Mouse (Mus musculus): ENCODE measurements around the gene Masp2.

Masp2 gene

GRCm38 (mm10) chr4:148600316-148600715, 2.0 kb upstream of the Masp2 start:
- DNase-seq (ENCODE audit: low read depth, low spot score) = no peak

DNA sequence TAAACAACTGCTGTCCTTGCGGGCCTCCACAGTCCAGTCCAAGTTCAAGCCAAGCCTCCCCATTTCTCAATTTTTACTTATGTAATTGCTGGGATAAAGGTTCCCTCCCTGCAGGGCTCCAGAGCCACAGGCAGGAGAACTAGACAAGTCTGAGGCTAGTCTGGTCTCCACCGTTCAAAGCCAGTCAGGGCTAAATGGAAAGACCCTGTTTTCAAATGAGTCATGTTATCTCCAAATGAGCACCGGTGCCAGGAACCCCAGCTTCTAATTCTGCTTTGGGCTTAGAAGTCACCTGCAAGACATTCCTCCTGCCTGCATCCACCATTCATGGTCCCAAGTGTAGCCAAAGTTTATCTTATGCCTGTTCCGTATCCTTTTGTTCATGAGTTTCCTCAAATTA, 483 bp upstream of the Masp2 start:
- DNase-seq (ENCODE audit: low read depth, low spot score) = no peak

GRCm38 (mm10) chr4:148603376-148604139, 1.2 kb downstream of the Masp2 start:
- no peak for DNase-seq (ENCODE audit: low read depth, low spot score)

DNA sequence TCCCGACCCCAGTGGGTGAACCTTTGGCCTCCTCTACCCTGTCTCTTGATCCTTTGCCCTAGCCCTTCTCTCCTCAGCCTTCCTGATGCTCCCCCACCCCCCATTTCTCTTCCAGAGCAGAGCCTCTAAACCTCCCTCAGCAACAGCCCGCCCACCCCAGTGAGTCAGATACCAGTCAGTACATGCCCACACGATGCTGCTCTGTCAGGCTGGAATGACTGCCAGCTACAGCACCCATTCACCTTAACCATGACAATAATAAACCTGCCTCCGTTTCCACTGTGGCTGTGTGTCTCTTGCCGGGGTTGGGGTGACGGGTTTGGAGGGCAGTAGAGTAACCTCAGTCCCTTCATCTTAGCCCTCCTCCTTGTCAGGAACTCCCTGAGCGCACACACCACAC, 1.8 kb downstream of the Masp2 start:
- DNase-seq (ENCODE audit: low read depth, low spot score) = peak; percentile 80

DNA sequence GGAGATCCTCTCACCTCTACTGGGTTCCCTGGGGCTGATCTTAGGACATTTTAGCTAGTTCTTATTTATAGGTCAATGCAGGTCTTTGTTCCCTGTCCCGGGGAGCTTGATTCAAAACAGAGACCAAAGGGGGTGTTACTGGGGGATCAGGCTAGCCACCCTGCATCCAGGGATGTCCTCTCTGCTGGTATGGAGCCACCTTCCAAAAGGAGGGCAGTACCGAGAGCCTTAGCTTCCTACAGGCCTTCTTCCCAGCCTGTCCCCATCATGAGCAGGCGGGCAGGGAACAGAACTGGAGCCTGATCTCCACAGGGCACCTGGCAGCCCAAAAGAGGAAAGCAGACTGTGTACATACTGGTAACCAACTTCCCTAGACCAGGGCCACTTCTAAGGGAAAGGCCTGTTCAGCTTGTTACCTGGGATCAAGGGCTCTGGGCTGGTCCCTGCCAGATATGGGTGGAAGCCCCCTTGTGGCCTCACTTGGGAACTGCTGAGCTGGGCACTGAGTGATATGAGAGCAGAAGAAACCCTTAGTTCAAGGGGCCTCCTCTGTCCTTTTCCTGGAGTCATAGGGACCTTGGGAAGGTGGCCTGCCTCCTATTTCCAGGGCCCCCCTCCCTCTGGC, 2.3 kb downstream of the Masp2 start:
- DNase-seq (ENCODE audit: low read depth, low spot score) = no peak

DNA sequence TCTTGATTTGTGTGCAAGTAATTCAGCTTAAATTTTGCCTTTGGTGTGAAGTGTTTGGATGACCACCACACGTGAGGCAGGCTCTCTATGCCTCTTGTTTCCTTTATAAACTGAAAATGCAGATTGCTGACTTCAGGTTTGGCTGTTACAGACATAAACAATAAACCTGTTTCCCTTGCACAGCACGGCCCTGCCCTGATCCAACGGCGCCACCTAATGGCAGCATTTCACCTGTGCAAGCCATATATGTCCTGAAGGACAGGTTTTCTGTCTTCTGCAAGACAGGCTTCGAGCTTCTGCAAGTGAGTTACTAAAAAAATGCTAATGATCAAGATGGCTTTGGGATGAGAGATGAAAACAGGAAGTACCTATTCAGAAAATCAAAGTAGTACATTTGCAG, 5.4 kb downstream of the Masp2 start:
- peak; percentile 46 for DNase-seq (ENCODE audit: low read depth, low spot score)

- DNase-seq (ENCODE audit: low read depth, low spot score) = no peak
These were observed 7.5 kb downstream of the Masp2 start for GRCm38 (mm10) chr4:148609805-148610204.

GRCm38 (mm10) chr4:148610631-148611364, 8.4 kb downstream of the Masp2 start:
- DNase-seq (ENCODE audit: low read depth, low spot score) = no peak

GRCm38 (mm10) chr4:148612557-148612956, 10.2 kb downstream of the Masp2 start:
- no peak for DNase-seq (ENCODE audit: low read depth, low spot score)

GRCm38 (mm10) chr4:148613738-148614137, 11.4 kb downstream of the Masp2 start:
- DNase-seq (ENCODE audit: low read depth, low spot score) = no peak

DNA sequence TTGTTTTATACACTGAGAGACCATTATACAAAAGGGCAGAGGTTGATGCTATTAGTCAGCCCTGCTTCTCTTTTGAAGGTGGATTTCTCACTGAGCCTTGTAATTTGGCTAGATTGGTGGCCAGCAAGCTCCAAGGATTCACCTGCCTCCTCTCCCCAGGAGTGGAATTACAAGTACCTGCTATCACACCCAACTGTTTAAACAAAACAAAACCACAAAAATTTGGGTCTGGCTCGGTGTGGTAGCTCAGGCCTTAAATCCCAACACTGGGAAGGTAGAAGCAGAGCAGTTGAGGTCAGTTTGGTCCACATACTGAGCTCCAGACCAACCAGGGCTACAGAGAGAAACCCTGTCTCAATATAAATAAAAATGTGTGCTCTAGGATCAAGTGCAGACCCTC, 17.5 kb downstream of the Masp2 start:
- DNase-seq (ENCODE audit: low read depth, low spot score) = no peak

- no peak for DNase-seq (ENCODE audit: low read depth, low spot score)
These were observed 18.4 kb downstream of the Masp2 start for GRCm38 (mm10) chr4:148620718-148621117.

DNA sequence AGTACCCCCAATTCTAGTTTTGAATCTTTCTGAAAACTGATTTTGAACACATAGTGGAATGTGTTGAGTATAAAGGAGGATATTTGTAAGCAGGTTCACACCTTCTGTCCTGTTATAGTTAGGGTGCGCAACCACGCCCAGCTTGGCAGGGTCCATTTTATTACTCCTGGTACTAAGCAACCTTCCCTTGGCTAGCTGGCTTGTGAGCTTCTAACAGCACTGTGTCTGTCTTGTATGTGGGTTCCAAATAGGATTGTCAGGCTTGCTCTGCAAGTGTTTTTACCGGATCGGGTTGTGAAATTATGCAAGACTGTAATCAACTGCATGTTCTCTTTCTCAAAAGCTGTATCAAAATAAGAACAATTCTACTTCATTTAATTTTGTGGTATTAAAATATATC, 20.1 kb downstream of the Masp2 start:
- DNase-seq (ENCODE audit: low read depth, low spot score) = no peak

DNA sequence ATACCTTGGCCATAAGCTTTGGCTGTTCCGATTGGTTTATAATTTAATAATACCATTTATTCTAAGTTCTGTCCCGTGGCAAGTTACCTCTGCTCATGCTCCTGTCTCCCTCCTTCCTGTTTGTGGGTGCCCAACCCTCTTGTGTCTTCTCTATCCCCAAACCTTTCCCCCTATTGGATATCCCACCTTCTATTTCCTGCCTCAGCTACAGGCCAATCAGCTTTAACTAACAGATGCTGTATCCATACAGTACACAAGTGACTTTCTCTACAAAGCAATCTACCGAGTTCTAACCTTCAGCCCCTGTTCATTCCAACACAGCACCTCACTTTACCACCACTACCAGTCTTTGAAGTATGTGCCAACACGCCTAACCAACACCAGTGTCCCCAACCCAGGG, 21.3 kb downstream of the Masp2 start:
- DNase-seq (ENCODE audit: low read depth, low spot score) = no peak

DNA sequence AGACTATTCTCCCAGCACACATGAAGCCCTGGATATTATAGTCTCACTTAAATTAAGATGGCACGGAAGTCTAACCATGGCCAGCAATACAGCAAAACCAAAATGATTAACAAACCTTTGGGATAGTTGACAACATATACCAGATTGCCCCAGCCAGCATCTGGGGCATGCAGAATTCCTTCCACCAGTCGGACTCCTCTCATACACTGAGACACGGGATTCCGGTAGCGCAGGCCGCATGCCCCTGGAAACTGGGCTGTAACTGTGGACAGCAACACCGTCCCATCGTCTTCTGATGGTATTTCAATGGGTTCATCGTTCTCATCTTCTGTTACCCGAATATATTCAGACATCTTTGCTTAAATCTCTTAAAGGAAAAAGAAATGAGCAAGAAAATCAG, 22.7 kb downstream of the Masp2 start:
- no peak for DNase-seq (ENCODE audit: low read depth, low spot score)

GRCm38 (mm10) chr4:148625756-148626622, 23.6 kb downstream of the Masp2 start:
- no peak for DNase-seq (ENCODE audit: low read depth, low spot score)

DNA sequence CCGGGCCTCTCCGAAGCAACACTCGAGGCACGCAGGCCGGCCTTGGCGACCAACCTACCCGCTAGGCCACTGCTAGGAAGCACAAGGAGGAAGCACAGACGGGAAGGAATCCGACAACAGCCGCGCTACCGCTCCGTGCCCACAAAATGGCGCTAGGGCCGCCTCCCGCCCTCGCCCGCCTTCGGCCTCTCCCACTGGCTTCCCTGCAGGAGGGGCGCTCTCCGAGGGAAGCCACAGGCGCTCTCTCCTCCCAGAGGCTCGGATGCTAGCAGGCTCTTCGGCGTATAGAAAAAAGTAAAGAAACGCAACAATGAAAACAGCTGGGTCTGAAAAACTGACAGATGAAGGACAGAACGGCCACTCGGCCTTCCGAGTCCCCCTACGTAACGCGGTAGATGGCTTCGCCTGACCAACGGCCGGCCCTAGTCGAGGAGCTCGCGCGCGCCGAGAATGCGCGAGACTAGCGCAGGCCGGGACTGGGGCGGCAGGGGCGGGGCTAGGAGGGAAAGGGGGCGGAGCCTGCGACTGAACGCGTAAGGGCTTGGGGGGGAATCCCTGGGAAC, 24.4 kb downstream of the Masp2 start, which contains the start of gene Tardbp:
Gene Tardbp (minus strand): TSS at position 397 of the 563 bp plus-strand sequence.
- DNase-seq (ENCODE audit: low read depth, low spot score) = peak; percentile 91

DNA sequence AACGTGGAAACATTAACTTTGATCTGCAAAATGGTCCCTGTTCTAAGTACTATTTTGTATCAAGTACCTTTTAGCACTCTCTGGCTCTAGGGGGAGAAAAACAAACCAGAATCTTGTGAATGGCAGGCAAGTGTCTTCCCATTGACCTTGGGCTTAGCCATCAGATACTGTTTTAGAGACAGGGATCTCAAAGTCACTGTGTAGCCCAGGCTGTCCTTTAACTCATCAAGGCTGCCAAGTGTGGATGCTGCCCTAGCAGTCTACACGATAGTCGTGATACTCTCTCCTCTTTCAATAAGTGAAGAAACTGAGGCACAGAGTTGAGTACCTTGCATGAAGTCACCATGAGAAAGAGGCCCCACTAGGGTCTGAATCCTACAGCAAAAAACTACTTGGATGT, 24.9 kb downstream of the Masp2 start:
- no peak for DNase-seq (ENCODE audit: low read depth, low spot score)

GRCm38 (mm10) chr4:148632013-148632692, 29.8 kb downstream of the Masp2 start:
- DNase-seq (ENCODE audit: low read depth, low spot score) = no peak

- no peak for DNase-seq (ENCODE audit: low read depth, low spot score)
These were observed 31.2 kb downstream of the Masp2 start for GRCm38 (mm10) chr4:148633395-148634061.
